Mouse (Mus musculus): ENCODE measurements at regions not wholly inside any gene's neighbourhood (a gene's known extent, or its start where the extent isn't known, plus 50 kb on each side); places are given as distances from the start of the nearest gene placed in this dataset.
"Not testable (repeated sequence)": the region's sequence is repeated elsewhere in the genome, so short reads cannot be mapped to it uniquely, and the experiment has no call there.

DNA sequence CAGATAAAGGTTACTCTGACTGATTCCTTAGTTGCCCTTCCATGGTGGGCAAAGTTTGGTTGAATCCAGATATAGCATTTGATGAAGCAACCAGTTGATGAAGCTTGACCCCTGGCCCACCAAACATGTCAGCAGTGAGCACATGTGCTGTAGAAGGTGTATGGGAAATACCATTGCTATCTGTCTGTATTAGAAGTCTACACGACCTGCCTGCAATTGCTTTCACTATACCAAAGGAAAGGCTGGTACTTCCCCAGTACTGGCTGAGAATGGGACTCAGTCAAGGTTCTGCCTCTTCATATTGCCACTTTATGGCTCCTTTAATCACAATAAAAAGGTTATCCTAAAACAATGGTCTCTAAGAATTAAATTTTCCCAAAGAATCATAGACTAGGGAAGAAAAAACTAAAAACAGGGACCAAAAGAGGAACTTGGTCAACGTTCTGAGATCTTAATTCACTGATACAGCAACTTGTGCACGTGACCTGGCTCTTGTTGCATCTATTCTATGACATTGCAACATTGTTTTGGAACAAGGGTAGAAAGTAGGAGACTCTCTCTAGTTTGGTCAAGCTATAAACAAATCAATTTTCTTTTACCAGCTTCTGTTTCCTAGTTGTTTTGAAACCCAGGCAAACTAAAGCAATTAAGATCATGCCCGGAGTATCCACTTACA is 284.0 kb downstream of the Rapgef2 start:
- DNase-seq (ENCODE audit: low spot score in 2 of 2): no peak

DNA sequence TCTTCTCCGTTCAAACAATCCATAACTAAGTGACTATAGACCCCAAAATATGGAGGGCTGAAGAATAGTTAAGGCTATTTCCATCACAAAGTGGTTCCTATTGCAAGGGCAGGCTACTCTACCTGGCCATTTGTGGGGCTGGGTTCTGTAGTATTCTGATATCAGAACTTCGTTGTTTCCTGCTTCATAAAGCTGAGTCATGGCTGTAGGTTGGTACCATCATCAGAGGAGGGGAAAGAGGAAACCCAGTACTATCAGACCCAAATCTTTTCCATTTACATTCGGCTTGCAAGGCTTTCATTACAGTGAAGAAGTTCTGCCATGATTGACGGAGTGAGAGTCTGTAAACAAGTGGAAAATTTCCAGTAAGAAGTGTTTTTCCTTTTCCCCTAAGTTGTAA is 284.6 kb downstream of the Rapgef2 start:
- no peak for DNase-seq (ENCODE audit: low spot score in 2 of 2)

DNA sequence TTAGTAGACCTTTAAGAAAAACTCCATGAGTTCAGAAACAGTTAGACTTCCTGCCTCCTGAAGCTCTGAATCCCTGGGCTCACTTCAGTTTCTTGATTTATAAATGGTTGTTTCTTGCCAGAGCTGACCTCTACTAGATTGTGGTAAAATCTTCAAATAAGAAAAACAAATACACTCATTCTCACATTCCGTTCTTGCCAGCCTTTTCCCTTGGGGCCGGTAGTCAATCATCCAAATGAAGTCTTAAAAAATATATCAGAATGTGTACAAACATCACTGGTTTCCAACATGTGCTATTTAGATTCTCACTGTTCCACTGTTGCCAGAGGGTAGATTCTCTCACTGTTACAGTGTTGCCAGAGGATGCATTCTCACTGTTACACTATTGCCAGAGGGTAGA is 286.0 kb downstream of the Rapgef2 start:
- DNase-seq (ENCODE audit: low spot score in 2 of 2): no peak

DNA sequence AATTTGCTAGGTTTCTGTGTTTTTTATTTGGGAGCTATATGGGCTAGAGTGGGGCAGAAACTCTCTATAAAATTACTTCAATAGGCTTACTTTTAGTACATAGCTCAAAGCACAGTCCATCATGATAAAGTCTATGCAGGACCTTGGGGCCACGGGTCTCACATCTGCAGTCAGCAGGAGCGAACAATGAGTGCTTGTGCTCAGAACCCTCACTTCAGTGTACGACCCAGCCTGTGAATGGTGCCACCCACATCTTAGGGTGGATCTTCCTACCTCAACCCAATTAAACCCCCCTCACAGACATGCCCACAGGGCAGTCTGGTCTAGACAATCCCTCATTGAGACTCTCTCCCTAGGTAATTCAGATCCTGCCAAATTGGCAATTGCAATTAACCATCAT is 286.5 kb downstream of the Rapgef2 start:
- no peak for DNase-seq (ENCODE audit: low spot score in 2 of 2)

DNA sequence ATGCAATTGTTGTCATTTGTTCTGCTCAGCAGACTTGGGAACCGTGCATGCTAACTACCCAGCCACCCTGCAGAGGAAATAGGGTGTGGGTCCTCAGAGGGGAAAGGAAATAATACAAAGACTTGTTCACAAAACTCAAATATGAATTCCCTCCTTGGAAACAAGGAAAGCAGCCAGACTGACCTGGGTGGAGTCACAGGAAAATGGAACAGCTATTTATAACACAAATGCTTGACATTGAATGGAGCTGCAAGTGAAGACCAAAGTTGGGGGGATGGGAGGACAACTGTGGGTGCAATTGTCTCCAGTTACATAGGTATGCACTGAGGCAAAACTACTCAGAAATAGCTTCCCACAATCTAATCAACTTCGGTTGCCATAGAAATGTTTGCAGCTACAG is 298.2 kb downstream of the Rapgef2 start:
- DNase-seq (ENCODE audit: low spot score in 2 of 2): no peak

DNA sequence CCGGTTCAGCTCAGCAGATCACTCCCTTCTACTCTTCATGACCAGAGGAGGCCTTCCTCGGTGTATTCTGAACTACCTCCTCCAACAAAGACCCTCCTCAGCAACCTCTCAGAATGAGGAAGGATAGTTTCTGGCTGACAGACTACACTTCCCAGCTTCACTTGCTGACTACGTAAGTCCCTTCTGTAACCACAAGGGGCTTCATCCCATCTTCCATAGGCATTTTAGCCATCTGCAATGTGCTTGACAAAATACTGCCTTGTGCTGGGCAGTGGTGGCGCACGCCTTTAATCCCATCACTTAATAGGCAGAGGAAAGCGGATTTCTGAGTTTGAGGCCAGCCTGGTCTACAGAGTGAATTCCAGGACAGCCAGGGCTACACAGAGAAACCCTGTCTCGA is 299.6 kb downstream of the Rapgef2 start:
- no peak for DNase-seq (ENCODE audit: low spot score in 2 of 2)

DNA sequence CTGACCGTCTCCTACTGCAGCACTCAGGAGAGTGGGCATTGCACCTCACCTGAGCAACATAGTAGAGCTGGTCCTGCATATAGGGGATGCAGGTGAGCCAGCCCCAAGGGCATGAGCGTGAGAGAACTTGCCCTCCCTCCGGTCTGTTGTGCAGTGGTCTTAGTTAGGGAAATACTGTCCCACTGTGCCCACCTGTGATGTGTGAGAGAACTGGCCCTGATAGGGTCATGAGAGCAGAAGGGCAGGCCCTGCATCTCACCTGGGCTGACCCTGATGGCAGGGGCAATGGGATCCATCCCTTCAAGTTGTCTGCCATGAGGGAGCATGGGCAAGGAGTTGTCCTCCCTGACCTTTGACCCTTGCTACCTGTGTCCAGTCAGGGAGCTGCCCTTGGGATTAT is 305.3 kb downstream of the Rapgef2 start:
- no peak for DNase-seq (ENCODE audit: low spot score in 2 of 2)

DNA sequence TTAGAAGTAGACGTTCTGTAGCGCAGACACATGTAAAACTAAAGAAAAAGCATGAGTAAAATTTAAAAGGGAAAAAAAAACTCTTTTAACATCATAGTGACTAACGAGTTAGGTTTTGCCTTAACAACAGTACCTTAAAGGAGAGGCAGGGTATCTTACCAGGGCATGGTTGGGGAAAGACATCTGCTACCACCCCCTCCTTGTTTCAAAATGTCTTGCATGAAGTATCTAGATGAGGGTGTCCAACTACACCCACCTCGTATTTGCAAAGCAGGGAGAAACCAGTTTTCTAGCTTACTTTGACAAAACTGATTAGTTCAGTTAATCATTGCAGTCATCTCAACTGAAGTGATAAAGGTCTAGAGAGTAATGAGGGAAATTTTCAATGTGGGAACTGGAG is 307.5 kb downstream of the Rapgef2 start:
- no peak for DNase-seq (ENCODE audit: low spot score in 2 of 2)

DNA sequence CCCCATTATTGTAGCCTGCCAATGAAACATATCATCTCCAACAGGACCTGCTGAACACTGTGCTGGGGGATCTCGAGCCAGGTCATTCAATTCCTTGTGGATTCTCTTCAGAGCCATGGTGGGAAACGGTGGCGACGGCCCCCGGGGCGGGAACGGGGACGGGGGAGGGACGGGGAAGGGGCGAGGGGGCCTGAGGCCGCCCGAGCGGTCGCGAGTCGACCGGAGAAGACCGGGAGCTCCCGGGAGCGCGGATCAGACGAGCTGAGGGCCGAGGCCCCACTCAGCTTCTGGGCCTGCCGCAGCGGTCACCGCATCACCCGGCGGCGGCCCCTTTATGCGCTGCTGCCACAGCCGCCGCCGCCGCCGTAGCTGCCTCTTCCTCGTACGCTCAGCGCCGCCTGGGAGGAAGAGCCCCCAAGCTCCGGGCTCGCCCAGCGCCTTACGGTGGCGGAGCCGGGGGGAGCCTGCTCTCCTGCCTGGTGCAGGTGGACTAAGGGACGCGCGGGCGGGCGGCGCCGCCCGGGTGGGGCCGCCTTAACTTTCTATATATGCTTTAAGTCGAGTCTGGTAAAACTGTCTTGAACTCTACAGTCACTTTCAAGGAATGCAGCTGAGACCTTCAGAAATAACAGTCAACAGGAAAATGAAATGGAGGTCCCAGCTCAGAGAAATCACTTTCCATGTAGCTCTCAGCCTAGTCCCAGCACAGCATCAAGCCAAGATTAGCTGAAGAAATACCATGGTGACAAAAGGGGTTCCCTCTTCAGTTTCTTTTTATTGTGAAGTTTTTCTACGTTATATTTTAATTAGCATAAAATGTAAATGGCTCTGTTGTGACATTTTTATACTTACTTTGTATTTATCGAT is 319.4 kb downstream of the Rapgef2 start:
- not testable (repeated sequence) for DNase-seq (ENCODE audit: low spot score in 2 of 2)

DNA sequence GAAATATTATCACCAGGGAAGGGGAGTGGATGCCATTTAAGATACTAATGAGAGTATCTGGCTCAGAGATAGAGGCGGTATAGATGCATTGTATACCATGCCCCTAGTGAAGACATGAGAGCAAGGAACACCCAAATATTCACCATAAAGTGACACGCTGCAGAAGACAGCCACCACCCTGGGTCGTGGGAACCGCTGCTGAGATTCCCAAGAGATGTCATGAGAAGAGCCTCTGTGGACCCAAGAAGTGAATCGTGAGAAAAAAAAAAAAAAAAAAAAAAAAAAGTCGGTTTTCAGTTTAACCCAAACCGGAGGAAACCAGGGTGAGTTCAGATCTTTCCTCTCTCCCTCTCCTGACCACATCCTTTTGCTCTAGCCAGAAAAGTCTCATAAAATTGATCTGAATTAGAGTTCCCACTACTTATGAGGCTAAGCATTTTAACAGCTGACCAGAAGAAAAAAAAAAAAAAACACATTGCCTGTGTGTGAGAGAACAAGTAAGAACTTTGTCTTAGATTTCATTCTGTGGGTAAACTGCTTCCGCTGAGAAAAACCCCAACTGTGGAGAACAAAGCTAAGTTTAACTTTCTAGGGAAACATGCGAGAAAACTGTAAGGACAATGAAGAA is 322.0 kb downstream of the Rapgef2 start:
- no peak for DNase-seq (ENCODE audit: low spot score in 2 of 2)

DNA sequence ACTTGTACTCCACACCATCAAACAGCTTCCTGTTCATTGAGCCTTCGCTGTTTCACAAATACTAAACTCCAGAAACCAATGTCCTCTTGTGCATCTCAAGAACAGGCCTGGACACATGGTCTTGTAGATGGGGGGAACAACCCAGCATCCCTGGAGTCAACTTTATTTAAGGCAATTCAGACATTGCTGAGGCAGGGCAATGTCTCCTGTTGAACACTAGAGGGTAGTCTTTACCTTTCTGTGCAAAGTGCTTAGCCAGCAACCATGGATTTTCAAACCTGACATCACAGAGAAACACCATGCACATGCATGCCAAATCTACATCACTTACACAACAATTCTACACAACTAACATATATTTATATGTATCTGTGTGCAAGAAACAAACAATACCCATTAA is 327.5 kb downstream of the Rapgef2 start:
- peak; percentile 19 to 35 for DNase-seq (ENCODE audit: low spot score in 2 of 2)

DNA sequence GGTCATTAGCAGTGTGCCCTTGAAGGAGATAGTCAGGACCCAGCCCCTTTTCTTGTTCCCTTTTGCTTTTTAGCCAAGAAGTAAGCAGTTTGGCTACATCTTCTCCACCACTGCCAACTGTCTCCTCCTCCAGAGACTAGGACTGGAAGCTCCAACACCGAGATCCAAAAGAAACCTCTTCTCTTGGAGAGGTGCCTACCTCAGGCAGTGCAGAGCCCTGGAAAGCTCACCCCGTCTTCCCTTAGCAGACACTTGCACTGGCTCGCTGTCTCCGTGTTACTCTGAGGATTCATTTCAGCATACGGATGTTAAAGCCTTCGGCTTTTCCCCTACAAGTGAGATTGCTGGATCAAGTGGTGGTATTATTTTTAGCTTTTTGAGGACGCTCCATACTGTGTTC is 331.0 kb downstream of the Rapgef2 start:
- no peak for DNase-seq (ENCODE audit: low spot score in 2 of 2)

DNA sequence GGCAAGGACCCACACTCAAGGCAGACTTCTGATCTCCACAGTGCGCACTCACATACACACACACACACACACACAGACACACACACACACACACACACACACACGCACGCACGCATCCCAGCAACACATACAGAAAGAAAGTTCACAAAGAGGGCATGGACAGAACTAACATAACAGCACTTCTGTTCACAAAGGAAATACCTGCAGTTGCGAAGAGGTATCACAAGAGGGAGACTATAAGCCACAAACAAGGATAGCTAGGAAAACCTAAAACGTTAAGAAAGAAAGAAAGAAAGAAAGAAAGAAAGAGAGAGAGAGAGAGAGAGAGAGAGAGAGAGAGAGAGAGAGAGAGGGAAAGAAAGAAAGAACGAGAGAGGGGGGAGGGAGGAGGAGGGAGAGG is 336.9 kb downstream of the Rapgef2 start:
- not testable (repeated sequence) for DNase-seq (ENCODE audit: low spot score in 2 of 2)

DNA sequence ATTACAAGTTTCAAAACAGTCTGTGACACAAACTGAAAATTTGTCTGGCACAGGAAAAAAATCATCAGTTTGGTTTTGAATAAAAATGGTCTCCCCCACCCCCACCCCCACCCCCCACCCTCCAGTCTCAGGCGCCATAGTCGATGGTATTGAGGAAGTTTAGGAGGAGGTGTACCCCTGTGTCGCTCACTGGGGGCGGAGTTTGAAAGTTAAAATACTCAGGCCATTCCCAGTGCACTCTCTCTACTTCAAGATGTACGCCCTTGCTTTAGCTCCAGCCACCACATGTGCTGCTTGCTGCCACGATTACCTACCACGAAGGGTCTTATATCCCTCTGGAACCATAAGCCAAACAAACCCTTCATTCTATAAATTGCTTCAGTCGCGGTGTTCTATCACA is 337.6 kb downstream of the Rapgef2 start:
- DNase-seq (ENCODE audit: low spot score in 2 of 2): no peak

DNA sequence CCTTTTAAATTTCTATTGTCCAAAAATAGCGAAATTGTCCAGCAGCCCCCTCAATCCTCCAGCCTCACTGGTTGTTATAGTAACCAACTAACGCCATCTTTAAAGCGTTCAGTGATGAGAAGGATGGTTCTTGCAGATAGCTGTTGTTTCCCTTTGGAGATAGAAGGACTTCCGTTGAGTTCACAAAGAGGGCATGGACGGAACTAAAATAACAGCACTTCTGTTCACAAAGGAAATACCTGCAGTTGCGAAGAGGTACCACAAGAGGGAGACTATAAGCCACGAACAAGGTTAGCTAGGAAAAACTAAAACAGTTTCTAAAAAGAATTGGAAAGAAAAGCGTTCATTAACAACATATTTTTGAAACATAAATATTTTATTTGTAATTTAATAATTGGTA is 338.1 kb downstream of the Rapgef2 start:
- peak; percentile 28 to 29 for DNase-seq (ENCODE audit: low spot score in 2 of 2)

DNA sequence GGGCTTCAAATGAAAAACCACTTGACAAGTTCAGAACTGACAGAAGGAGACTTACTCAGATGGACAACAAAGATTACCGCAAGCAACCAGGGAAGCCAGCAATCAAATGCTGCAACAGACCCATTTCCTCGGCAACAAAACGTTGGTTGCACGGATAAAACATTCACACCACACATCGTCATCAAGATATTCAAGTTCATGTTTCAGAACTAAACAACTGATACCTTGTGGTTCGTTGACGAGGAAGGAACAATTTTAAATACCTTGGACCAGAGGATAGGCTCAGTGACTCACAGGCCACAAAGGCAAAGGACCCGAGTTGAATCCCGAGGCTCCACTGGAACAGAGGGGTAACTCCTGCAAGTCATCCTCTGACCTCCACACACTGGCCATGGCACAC is 339.1 kb downstream of the Rapgef2 start:
- DNase-seq (ENCODE audit: low spot score in 2 of 2): no peak

DNA sequence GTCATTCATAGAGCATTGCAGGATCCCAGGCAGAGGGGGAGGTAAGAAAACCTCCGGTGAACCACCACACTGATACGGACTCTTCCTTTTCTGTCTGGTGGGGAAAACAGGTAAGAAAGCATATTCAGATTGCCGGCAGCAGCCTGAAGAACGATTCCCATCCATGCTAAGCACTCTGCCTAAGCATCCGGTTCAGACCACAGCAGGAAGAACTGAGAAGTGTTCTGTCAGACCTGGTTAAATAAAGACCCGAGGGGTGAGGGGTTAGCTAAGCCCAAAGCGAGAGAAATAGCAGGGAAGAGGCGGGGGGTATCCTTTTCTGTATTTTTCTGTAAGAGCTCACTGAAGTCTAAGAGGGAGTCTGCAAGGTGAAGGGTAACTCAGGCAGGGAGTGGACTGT is 342.1 kb downstream of the Rapgef2 start:
- no peak for DNase-seq (ENCODE audit: low spot score in 2 of 2)

DNA sequence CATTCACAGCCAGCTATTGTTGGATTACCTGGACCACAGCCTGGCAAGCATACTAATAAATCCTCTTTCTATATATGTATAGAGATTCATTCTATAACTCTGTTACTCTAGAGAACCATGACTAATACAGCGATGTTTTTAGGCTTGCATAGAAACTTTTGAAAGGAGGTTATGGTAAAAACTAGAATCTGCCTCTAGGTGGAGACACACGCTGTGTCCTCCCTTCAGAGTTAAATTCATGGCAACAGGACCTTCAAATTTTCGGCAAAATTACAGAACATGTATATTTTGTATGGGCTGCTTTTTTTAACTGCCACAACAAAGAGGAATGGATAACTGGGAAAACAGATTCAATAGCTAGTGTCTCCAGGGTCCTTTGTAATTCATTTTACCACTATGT is 353.3 kb downstream of the Rapgef2 start:
- no peak for DNase-seq (ENCODE audit: low spot score in 2 of 2)

DNA sequence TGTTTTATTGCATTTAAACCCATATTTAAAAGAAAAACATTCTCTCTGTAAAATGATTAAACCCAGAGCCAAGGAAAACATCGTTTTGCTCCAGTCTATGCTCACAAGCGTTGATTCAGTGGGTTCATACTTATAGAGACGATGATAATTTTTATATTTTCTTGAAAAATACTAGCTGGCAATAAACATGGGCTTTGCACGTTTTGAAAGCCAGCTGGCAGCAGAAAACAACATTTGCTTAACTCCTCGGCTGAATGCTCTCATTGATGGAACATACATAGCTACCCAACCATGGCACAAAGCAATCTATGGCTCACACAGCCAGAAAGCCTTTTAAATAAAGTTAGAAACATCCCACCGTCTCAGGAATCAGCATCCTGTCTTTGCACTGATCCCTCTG is 366.5 kb downstream of the Rapgef2 start:
- no peak for DNase-seq (ENCODE audit: low spot score in 2 of 2)

DNA sequence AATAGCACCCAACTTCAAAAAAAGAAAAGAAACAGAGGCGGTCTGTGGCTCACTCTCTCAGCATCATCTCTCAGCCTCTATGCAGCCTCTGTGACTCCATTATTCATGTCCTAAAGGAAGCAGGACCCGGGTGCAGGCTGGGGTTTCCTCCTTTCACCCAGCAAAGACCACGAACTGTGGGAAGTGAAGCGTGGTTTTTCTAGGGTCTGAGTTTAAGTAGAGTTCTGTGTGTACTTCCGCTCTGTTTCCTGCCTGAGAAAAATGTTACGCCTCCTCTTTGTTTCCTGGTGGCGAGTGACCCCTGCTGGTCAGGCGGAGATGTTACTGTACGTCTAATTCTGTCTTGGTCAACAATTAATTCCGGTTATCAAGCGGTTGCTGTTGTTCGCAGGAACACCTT is 366.9 kb downstream of the Rapgef2 start:
- peak in 1 of 2 experiments; percentile 28 for DNase-seq (ENCODE audit: low spot score in 2 of 2)

DNA sequence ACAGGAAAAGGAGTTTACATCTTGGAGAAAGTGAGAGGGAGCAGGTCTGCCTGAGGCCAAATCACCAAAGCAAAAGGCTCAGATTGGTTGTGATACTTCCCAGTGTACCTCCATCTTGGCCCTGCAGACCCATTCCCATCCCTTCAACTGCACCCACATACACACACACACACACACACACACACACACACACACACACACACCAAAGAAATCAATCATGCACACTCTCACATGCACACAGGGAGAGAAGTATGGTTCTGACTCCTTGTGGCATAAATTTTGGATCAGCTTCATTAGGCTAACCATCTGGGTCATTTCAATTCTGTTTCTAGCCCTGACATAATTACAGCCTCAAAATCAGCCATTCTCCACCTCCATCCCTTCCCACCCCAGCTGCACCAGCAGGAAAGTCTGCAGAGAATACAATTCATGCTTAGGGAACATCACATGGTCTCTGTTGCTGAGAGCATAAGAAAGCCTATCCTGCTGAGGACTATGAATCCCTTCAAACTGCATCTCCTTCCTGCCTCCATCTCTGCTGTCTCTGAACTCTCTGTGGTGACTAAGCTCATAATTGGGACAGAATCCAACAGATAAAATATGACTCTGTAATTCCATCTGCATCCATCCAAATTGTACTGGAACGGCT is 378.0 kb downstream of the Rapgef2 start:
- no peak for DNase-seq (ENCODE audit: low spot score in 2 of 2)

DNA sequence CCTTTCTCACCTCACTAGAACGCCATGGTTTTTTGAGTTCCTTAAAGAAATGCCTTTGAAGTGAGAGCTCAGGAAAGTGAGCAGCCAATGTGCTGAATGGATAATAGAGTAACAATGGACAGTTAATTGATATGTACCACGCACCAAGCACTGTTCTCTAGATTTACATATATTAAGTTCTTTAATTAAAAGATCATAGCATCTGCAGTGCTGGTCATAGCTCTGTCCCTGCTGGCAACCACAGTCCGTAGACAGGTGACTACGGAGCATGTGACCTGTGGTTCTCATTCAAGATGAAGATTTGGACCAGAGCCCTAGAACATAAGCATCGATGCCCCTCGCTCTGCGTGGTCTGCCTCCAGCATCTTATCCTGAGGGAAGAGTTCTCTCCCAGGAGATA is 378.5 kb downstream of the Rapgef2 start:
- DNase-seq (ENCODE audit: low spot score in 2 of 2): no peak
